Mouse (Mus musculus): ENCODE results near the gene Clasp1.

GRCm38 (mm10) chr1:118399625-118400310 is 10.9 kb downstream of the Clasp1 start:
- TF ChIP-seq CTCF (IDR thresholded peaks at IDR 0.05; ENCODE audit: extremely low read depth, insufficient read length, insufficient replicate concordance, low read depth, low read length) (no peak), POLR2A (IDR thresholded peaks at IDR 0.05; ENCODE audit: low read depth, low read length) (no peak)

Measured in small intestine, adult 2 months (tissue).